Mouse (Mus musculus): ENCODE data around the gene Bnipl. TPM values are rescaled to one million over a fixed set of nuclear protein-coding genes. Genes with fewer than 3 reads are reported as not detected.

Bnipl gene
- polyA plus RNA-seq, 1 experiment from 2014 or later, result 0.20 TPM

GRCm38 (mm10) chr3:95282865-95283588 lies 32.0 kb upstream of the Bnipl start:
- Histone ChIP-seq H3K4me2 (peak overlapping the region; percentile 78), H3K27me3 (ENCODE audit: control insufficient read depth, insufficient read depth, low read length) (no peaks in the 10 kb centered on the region), H3K4me1 (ENCODE audit: control insufficient read depth, insufficient read depth, low read length) (peaks cover 9% of the 10 kb centered on the region), H3K36me3 (ENCODE audit: control insufficient read depth, insufficient read depth, low read length) (no peaks in the 10 kb centered on the region), H3K4me3 (ENCODE audit: low read depth, low read length) (peak overlapping the region; percentile 61), H3K27ac (ENCODE audit: low read depth, low read length) (peak overlapping the region; percentile 93), H3K9me3 (ENCODE audit: control insufficient read depth, low read length) (no peaks in the 10 kb centered on the region), H3K9ac (ENCODE audit: low read length) (peak overlapping the region; percentile 92)
- ATAC-seq (ENCODE audit: low FRiP score), result peak; percentile 74
- DNase-seq (ENCODE audit: low spot score, missing footprints), result peak; percentile 97
- under 1% methylated on average over 49 of the region's 51 CpGs for WGBS

GRCm38 (mm10) chr3:95282381-95282864 lies 31.4 kb upstream of the Bnipl start:
- Histone ChIP-seq H3K36me3 (ENCODE audit: control insufficient read depth, insufficient read depth, low read length) (no peaks in the 10 kb centered on the region), H3K9me3 (ENCODE audit: control insufficient read depth, low read length) (no peaks in the 10 kb centered on the region), H3K9ac (ENCODE audit: low read length) (peak overlapping the region; percentile 92), H3K4me1 (ENCODE audit: control insufficient read depth, insufficient read depth, low read length) (peaks cover 9% of the 10 kb centered on the region), H3K27ac (ENCODE audit: low read depth, low read length) (peak overlapping the region; percentile 93), H3K27me3 (ENCODE audit: control insufficient read depth, insufficient read depth, low read length) (no peaks in the 10 kb centered on the region), H3K4me3 (ENCODE audit: low read depth, low read length) (peak overlapping the region; percentile 61), H3K4me2 (peak overlapping the region; percentile 78)
- under 1% methylated on average over 11 of the region's 11 CpGs for WGBS
- no peak for DNase-seq (ENCODE audit: low spot score, missing footprints)
- no peak for ATAC-seq (ENCODE audit: low FRiP score)

- WGBS, result 1% methylated on average over 53 of the region's 53 CpGs
- Histone ChIP-seq H3K4me2 (peak within 1 kb of the TSS; percentile 78), H3K27ac (ENCODE audit: low read depth, low read length) (peak within 1 kb of the TSS; percentile 93), H3K9ac (ENCODE audit: low read length) (peak within 1 kb of the TSS; percentile 92), H3K27me3 (ENCODE audit: control insufficient read depth, insufficient read depth, low read length) (no peaks in the 10 kb centered on the region), H3K36me3 (ENCODE audit: control insufficient read depth, insufficient read depth, low read length) (no peaks in the 10 kb centered on the region), H3K4me3 (ENCODE audit: low read depth, low read length) (peak within 1 kb of the TSS; percentile 64), H3K4me1 (ENCODE audit: control insufficient read depth, insufficient read depth, low read length) (peaks cover 9% of the 10 kb centered on the region), H3K9me3 (ENCODE audit: control insufficient read depth, low read length) (no peaks in the 10 kb centered on the region)
- ATAC-seq (ENCODE audit: low FRiP score) (peak; percentile 90), DNase-seq (ENCODE audit: low spot score, missing footprints) (peak; percentile 99)
These were observed 30.5 kb upstream of the Bnipl start, which contains the start of the genes Mindy1 and Prune1 for GRCm38 (mm10) chr3:95281216-95282126. Gene Mindy1, plus strand, starts transcription at chr3:95281345. Gene Prune1, minus strand, starts transcription at chr3:95282076.

- H3K36me3 ChIP-seq (ENCODE audit: control insufficient read depth, insufficient read depth, low read length), result no peaks in the 10 kb centered on the region
- H3K4me2 ChIP-seq, result peak overlapping the region; percentile 78
- H3K9me3 ChIP-seq (ENCODE audit: control insufficient read depth, low read length), result no peaks in the 10 kb centered on the region
- H3K27me3 ChIP-seq (ENCODE audit: control insufficient read depth, insufficient read depth, low read length), result no peaks in the 10 kb centered on the region
- DNase-seq (ENCODE audit: low spot score, missing footprints), result peak; percentile 89
- H3K27ac ChIP-seq (ENCODE audit: low read depth, low read length), result no peak overlapping the region
- peaks cover 9% of the 10 kb centered on the region for H3K4me1 ChIP-seq (ENCODE audit: control insufficient read depth, insufficient read depth, low read length)
- H3K9ac ChIP-seq (ENCODE audit: low read length), result peak overlapping the region; percentile 87
- H3K4me3 ChIP-seq (ENCODE audit: low read depth, low read length), result peak overlapping the region; percentile 64
- ATAC-seq (ENCODE audit: low FRiP score), result no peak
- WGBS, result 34% methylated on average over 8 of the region's 8 CpGs
These were observed 29.8 kb upstream of the Bnipl start for GRCm38 (mm10) chr3:95280747-95281146.

GRCm38 (mm10) chr3:95277149-95277551 lies 26.2 kb upstream of the Bnipl start:
- H3K4me3 ChIP-seq (ENCODE audit: low read depth, low read length), result no peak overlapping the region

GRCm38 (mm10) chr3:95276428-95276934 lies 25.5 kb upstream of the Bnipl start:
- H3K36me3 ChIP-seq (ENCODE audit: control insufficient read depth, insufficient read depth, low read length), result no peaks in the 10 kb centered on the region
- 80% methylated on average over 5 of the region's 5 CpGs for WGBS
- H3K9ac ChIP-seq (ENCODE audit: low read length), result no peak overlapping the region
- H3K4me1 ChIP-seq (ENCODE audit: control insufficient read depth, insufficient read depth, low read length), result no peaks in the 10 kb centered on the region
- H3K27ac ChIP-seq (ENCODE audit: low read depth, low read length), result no peak overlapping the region
- ATAC-seq (ENCODE audit: low FRiP score) (no peak), DNase-seq (ENCODE audit: low spot score, missing footprints) (no peak)
- H3K4me3 ChIP-seq (ENCODE audit: low read depth, low read length), result no peak overlapping the region
- no peaks in the 10 kb centered on the region for H3K9me3 ChIP-seq (ENCODE audit: control insufficient read depth, low read length)
- H3K27me3 ChIP-seq (ENCODE audit: control insufficient read depth, insufficient read depth, low read length), result no peaks in the 10 kb centered on the region
- no peak overlapping the region for H3K4me2 ChIP-seq

More at GRCm38 (mm10) chr3:95277149-95277551, 26.2 kb upstream of the Bnipl start:
- Histone ChIP-seq H3K27ac (ENCODE audit: low read depth, low read length) (no peak overlapping the region), H3K4me1 (ENCODE audit: control insufficient read depth, insufficient read depth, low read length) (no peaks in the 10 kb centered on the region), H3K27me3 (ENCODE audit: control insufficient read depth, insufficient read depth, low read length) (no peaks in the 10 kb centered on the region), H3K9me3 (ENCODE audit: control insufficient read depth, low read length) (no peaks in the 10 kb centered on the region), H3K36me3 (ENCODE audit: control insufficient read depth, insufficient read depth, low read length) (no peaks in the 10 kb centered on the region), H3K9ac (ENCODE audit: low read length) (no peak overlapping the region), H3K4me2 (no peak overlapping the region)
- 84% methylated on average over 1 of the region's 1 CpGs for WGBS
- DNase-seq (ENCODE audit: low spot score, missing footprints) (no peak), ATAC-seq (ENCODE audit: low FRiP score) (no peak)

GRCm38 (mm10) chr3:95275161-95275560 lies 24.2 kb upstream of the Bnipl start:
- H3K27ac ChIP-seq (ENCODE audit: low read depth, low read length), result no peak overlapping the region
- DNase-seq (ENCODE audit: low spot score, missing footprints) (no peak), ATAC-seq (ENCODE audit: low FRiP score) (no peak)
- no peaks in the 10 kb centered on the region for H3K9me3 ChIP-seq (ENCODE audit: control insufficient read depth, low read length)
- 84% methylated on average over 6 of the region's 6 CpGs for WGBS
- H3K4me2 ChIP-seq, result no peak overlapping the region
- H3K27me3 ChIP-seq (ENCODE audit: control insufficient read depth, insufficient read depth, low read length), result no peaks in the 10 kb centered on the region
- H3K4me3 ChIP-seq (ENCODE audit: low read depth, low read length), result no peak overlapping the region
- no peaks in the 10 kb centered on the region for H3K4me1 ChIP-seq (ENCODE audit: control insufficient read depth, insufficient read depth, low read length)
- H3K36me3 ChIP-seq (ENCODE audit: control insufficient read depth, insufficient read depth, low read length), result no peaks in the 10 kb centered on the region
- no peak overlapping the region for H3K9ac ChIP-seq (ENCODE audit: low read length)

GRCm38 (mm10) chr3:95274453-95274852 lies 23.5 kb upstream of the Bnipl start:
- ATAC-seq (ENCODE audit: low FRiP score) (no peak), DNase-seq (ENCODE audit: low spot score, missing footprints) (no peak)
- H3K36me3 ChIP-seq (ENCODE audit: control insufficient read depth, insufficient read depth, low read length), result no peaks in the 10 kb centered on the region
- no peaks in the 10 kb centered on the region for H3K27me3 ChIP-seq (ENCODE audit: control insufficient read depth, insufficient read depth, low read length)
- H3K4me1 ChIP-seq (ENCODE audit: control insufficient read depth, insufficient read depth, low read length), result no peaks in the 10 kb centered on the region
- WGBS, result 94% methylated on average over 4 of the region's 4 CpGs
- H3K4me2 ChIP-seq, result no peak overlapping the region
- no peak overlapping the region for H3K9ac ChIP-seq (ENCODE audit: low read length)
- H3K9me3 ChIP-seq (ENCODE audit: control insufficient read depth, low read length), result no peaks in the 10 kb centered on the region
- H3K4me3 ChIP-seq (ENCODE audit: low read depth, low read length), result no peak overlapping the region
- no peak overlapping the region for H3K27ac ChIP-seq (ENCODE audit: low read depth, low read length)
